Mouse (Mus musculus): ENCODE measurements around the gene Zfp462.

Gene Zfp462

DNA sequence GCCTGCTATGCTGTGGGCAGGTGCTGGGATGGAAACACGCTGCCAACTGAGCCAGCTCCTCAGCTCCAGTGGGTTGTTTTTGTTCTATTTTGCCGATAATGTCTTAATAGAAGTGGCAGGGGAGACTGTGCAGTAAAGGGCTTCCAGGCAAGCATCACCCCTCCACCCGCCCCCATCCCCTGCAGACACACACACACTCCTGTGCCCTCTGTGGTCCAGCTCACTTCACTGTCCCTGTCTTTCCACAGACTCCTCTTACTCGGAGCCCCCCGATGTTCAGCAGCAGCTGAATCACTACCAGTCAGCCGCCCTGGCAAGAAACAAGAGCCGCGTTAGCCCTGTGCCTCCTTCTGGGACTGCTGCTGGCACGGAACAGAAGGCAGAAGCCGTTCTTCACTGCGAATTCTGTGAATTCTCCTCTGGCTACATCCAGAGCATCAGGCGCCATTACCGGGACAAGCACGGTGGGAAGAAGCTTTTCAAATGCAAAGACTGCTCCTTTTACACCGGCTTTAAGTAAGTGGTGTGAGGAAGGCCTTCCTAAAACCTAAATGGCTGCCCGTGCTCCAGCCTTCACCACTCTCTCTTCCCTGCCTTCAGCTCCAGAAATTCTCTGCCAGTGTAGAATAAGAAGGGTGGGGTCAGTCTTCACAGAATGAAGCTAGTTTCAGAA, 105.2 kb downstream of the Zfp462 start:
- no peak for DNase-seq

GRCm38 (mm10) chr4:55051345-55051744, 106.5 kb downstream of the Zfp462 start:
- no peak for DNase-seq

DNA sequence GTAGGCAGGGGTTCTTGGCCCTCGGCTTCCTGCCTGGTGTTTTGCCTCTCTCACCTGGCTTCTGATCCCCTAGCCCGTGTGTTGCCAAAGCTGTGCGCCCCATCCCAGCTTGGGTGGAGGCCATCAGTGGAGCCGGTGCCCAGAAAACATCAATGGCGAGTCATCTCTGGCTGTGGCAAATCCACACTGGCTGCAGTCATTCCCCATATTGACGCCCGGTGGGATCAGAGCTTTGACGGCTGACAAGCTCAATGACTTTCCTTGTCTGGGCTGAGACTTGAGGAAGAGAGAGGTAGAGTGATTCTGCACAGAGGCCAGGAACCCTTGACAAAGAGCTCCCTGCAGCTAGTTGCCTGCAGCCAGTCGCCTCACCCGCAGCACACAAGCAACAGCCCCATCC, 107.8 kb downstream of the Zfp462 start:
- no peak for DNase-seq

- peak; percentile 15 for DNase-seq
Measured at GRCm38 (mm10) chr4:55057666-55058455, 113.0 kb downstream of the Zfp462 start.

DNA sequence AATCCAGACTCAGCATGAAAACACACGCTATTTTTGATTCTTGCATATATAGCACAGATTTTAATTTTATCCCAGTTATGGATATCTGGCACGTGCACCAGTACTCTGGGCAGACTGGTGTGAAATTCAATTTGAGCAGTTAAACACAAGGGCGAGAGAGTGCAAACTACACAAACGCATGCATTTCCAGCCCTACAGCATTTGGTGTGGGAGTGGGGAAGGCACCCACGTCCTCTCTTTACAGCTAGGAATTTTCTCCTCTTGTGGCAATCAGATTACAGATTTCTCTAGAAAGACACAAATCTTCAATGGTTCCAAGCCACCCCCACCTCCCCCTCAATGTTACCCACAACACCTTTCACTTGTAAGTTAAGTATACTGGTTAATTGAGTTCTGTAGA, 114.1 kb downstream of the Zfp462 start:
- DNase-seq = no peak

DNA sequence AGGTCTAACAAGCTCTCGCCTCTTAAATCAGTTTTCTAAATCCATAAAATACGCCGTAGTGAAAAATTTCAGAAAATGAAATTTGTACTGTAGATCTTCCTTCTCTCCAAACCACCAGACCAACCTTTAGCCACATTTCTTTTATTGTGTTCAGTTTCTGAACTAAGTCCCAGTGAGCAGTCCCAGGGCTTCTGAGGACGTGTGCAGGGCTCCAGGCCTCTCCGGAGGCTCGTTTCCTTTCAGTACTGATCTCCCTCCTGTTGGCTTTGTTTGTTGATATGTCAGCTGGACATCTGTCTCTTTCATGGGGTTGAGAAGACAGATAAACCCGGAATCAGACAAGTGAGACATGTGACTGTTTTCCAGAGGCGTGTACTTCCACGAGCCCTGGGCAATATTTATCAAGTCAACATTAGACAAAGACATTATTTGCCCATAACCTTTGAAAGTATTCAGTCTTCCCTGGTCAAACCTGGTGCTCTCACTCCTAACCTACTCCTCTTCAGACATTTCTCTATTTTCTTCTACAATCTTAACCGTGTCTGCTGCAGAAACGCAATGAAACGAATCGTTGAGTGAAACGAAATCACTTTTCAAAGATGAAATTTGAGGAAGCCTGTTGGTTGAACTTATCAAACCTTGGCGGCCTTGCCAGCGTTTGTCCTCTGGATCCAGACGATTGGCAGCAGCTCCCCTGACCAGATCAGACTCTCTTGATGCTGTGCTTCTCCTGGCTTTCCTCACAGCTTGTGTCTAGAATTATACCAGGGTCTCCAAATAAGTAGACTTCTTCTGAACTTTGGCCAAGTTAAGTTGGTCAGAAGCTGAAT, 121.7 kb downstream of the Zfp462 start:
- DNase-seq = no peak

- no peak for DNase-seq
Measured at GRCm38 (mm10) chr4:55071535-55071934, 126.7 kb downstream of the Zfp462 start.

- peak; percentile 37 for DNase-seq
Measured at GRCm38 (mm10) chr4:55077133-55077889, 132.5 kb downstream of the Zfp462 start.

GRCm38 (mm10) chr4:55077902-55078716, 133.3 kb downstream of the Zfp462 start:
- DNase-seq = no peak

DNA sequence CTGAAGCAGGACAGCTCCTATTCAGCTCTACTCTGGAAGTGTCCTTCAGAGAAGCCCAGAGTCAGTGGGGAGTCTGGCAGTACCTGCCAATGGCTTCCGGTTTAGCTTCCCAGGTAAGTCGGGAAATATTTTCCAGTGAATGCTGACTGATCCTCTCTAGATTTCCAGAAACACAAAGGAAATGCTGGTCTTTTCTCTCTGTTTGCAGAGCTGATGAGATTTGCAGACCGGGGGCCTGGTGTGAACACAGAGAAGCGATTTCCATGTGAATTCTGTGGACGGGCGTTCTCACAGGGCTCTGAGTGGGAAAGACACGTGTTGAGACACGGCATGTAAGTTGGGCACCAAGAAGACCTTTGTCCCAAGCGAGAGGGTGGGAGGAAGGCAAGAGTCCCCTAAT, 134.2 kb downstream of the Zfp462 start:
- DNase-seq = no peak

GRCm38 (mm10) chr4:55084080-55084688, 139.3 kb downstream of the Zfp462 start:
- no peak for DNase-seq

GRCm38 (mm10) chr4:55088153-55088552, 143.3 kb downstream of the Zfp462 start:
- no peak for DNase-seq

DNA sequence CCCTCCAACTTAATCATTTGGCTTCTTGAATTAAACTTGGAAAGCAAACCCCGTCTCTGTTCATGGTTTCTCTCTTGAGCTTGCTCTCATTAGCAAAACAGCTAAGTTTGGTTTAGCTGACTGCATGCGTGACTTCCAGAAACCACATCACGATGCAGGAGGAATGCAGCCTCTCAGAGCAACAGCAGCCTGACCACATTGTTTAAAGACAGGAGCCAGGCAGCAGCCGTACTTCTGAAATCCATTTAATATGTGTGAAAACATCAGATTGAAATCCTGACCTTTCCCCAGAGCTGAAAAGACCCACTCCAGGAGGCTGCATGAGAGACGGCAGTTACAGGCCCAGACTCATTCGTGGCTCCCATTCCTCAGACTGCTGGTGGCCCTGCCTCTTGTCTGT, 144.1 kb downstream of the Zfp462 start:
- DNase-seq = no peak

- no peak for DNase-seq
Measured at GRCm38 (mm10) chr4:55097157-55097556, 152.3 kb downstream of the Zfp462 start.

DNA sequence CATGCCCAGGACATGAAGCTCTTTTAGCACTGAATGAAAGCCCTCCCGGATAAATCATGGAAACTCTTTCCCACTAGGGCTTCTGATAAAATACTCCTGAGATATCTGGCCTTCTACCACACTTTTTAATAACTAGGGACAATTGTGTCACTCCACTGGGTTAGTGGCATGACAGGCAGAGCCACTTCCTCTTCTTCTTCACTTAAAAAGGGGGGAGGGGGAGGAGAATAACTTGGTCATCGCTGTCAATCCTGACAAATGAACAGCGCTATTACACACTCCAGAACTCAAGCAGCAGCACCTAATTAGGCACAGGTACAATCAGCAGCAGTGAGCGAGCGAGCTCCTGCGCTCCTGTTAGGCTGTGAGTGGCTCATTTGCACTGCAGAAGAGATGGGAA, 153.5 kb downstream of the Zfp462 start:
- DNase-seq = no peak

GRCm38 (mm10) chr4:55100851-55101250, 156.0 kb downstream of the Zfp462 start:
- DNase-seq = no peak

DNA sequence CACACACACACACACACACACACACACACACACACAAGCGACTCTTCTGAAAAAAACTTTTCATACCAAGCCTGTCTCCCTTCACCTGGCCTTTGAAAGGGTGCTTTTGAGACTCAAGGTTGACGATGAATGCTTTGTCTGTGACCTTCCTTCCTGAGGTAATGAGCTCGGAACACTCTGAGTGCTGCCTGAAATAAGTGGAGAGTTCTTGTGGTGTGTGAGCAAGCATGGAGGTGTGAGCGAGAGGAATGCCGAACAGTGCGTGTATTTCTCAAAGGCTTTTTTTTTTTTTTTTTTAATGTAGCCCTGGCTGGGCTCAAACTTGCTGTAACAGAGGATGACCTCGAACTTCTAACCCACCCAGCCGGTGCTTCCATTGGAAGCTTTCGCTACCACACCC, 156.8 kb downstream of the Zfp462 start:
- no peak for DNase-seq

GRCm38 (mm10) chr4:55102382-55102781, 157.5 kb downstream of the Zfp462 start:
- no peak for DNase-seq

GRCm38 (mm10) chr4:55103575-55103974, 158.7 kb downstream of the Zfp462 start:
- no peak for DNase-seq

- no peak for DNase-seq
Measured at GRCm38 (mm10) chr4:55117839-55118487, 173.1 kb downstream of the Zfp462 start.

DNA sequence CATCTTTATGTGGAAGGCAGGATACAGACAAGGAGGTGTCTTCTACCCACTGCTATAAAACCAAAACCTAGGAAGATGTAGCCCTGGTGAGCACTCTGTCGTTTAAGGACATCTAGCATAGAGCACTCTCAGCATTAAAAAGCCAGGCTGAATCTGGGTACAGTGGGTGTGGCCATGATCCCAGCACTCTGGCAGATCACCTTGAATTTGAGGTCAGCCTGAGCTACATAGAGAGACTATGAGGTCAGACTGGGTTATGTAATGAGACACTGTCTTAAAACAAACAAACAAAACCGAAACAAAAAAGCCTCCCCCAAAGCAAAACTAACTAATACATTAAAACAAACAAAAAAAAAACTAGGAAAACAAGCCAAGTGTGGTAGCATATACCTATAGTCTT, 176.3 kb downstream of the Zfp462 start:
- no peak for DNase-seq
